Mouse (Mus musculus) ES-E14 (cell line): ENCODE data around the gene Gjb1.

Experiments used
- CHD2 ChIP-seq: IDR thresholded peaks from 2 replicates; pipeline ENCODE4 v1.6.1; 2014; ENCODE audit warnings: mild to moderate bottlenecking, low read depth, low read length, inconsistent platforms
- HCFC1 ChIP-seq: IDR thresholded peaks from 2 replicates; pipeline ENCODE4 v1.6.1; 2012; ENCODE audit warnings: low read length, inconsistent platforms, borderline replicate concordance; ENCODE audit not compliant: insufficient read depth
- MAFK ChIP-seq: IDR thresholded peaks from 2 replicates; pipeline ENCODE4 v1.6.1; 2014; ENCODE audit warnings: mild to moderate bottlenecking, low read depth, low read length, inconsistent platforms; ENCODE audit not compliant: insufficient read depth
- ZC3H11A ChIP-seq: IDR thresholded peaks from 2 replicates; pipeline ENCODE4 v1.6.1; 2012; ENCODE audit warnings: low read depth, mild to moderate bottlenecking, inconsistent platforms, low read length, borderline replicate concordance
- ZNF384 ChIP-seq: IDR thresholded peaks from 2 replicates; pipeline ENCODE4 v1.6.1; 2012; ENCODE audit warnings: low read depth, low read length, inconsistent platforms

- TF ChIP-seq CHD2 (no peak), ZNF384 (no peak), MAFK (no peak), ZC3H11A (no peak), HCFC1 (no peak)
Observed at GRCm38 (mm10) chrX:101383455-101383854, 7.3 kb downstream of the Gjb1 start.
